Mouse (Mus musculus) midbrain, embryonic 14.5 days (tissue): Measurements from ENCODE around the gene Ms4a8a. TPM values are rescaled to one million over a fixed set of nuclear protein-coding genes. Genes with fewer than 3 reads are reported as not detected.

Source experiments
- ATAC-seq: fragments of 200-750 bp; cut with Nextera tagmentation; 2 replicates; pipeline ENCODE4 v1.8.0; 2017; ENCODE audit warnings: moderate number of reproducible peaks, moderate library complexity; ENCODE audit not compliant: low FRiP score, low TSS enrichment
- DNase-seq: peaks from one replicate; pipeline ENCODE4 v3.0.0-alpha.2; 2015
- H3K27ac ChIP-seq: fragments of 300-500 bp; sonication (generic); replicated peaks from 2 replicates; pipeline ENCODE4 v1.5.1; 2014; ENCODE audit warnings: mild to moderate bottlenecking, low read depth, low read length, moderate library complexity
- H3K27me3 ChIP-seq: fragments of 300-500 bp; sonication (generic); 2 replicates; pipeline ENCODE4 v1.6.1; 2014; ENCODE audit warnings: low read length, control low read depth, mixed read lengths; ENCODE audit not compliant: control insufficient read depth, insufficient read depth
- H3K36me3 ChIP-seq: fragments of 300-500 bp; sonication (generic); 2 replicates; pipeline ENCODE4 v1.6.1; 2014; ENCODE audit warnings: low read length, control low read depth; ENCODE audit not compliant: control insufficient read depth, insufficient read depth
- H3K4me1 ChIP-seq: fragments of 300-500 bp; sonication (generic); 2 replicates; pipeline ENCODE4 v1.6.1; 2014; ENCODE audit warnings: mild to moderate bottlenecking, antibody characterized with exemption, low read length, control low read depth; ENCODE audit not compliant: control insufficient read depth, insufficient read depth
- H3K4me2 ChIP-seq: fragments of 300-500 bp; sonication (generic); 2 replicates; pipeline ENCODE4 v1.6.1; 2014; ENCODE audit warnings: mild to moderate bottlenecking, low read length, moderate library complexity
- H3K4me3 ChIP-seq: fragments of 300-500 bp; sonication (generic); replicated peaks from 2 replicates; pipeline ENCODE4 v1.5.1; 2014; ENCODE audit warnings: low read depth, low read length
- H3K9ac ChIP-seq: fragments of 300-500 bp; sonication (generic); replicated peaks from 2 replicates; pipeline ENCODE4 v1.6.1; 2014; ENCODE audit warnings: mild to moderate bottlenecking, low read length, moderate library complexity
- H3K9me3 ChIP-seq: fragments of 300-500 bp; sonication (generic); 2 replicates; pipeline ENCODE4 v1.6.1; 2016; ENCODE audit warnings: low read length, control low read depth, mixed read lengths; ENCODE audit not compliant: control insufficient read depth
- WGBS: fragments of 180-500 bp; shearing (Covaris S2); extraction: QIAGEN DNeasy Blood & Tissue Kit; methylation state at CpG from one replicate; pipeline ENCODE4 v1.1.7; 2014; 5-methylcytosine and 5-hydroxymethylcytosine counted together
- polyA plus RNA-seq: library from polyadenylated mRNA; unstranded; fragments of >200 nt; fragmentation: Nextera tagmentation; extraction: Ambion mirVana; gene quantifications from 2 replicates; pipeline ENCODE4 v1.2.1, GENCODE M21; 2014

Gene Ms4a8a
- polyA plus RNA-seq, 1 experiment from 2014 or later = not detected

DNA sequence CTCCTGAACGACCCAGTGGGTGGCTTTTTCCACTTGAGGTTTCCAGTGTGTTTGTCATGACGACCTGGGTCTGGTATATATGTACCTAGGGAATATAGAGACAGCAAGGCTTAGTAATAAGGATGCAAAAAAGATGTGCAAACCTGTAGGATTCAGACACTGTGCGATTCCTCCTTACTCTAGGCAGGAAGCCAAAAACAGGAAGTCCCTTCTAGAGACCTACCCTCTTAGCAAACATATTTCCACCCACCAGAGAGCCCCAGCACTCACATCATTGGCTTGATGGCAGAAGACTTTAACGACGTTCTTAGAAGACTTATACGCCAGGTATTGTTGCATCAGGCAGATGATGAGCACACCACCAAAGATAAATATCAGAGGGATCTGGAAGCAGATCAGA is 32.9 kb downstream of the Ms4a8a start:
- no peaks in the 10 kb centered on the region for H3K36me3 ChIP-seq
- ATAC-seq (no peak), DNase-seq (no peak)
- 80% methylated on average over 6 of the region's 6 CpGs for WGBS
- H3K9ac ChIP-seq = no peak overlapping the region
- no peaks in the 10 kb centered on the region; the same call in 1 of the 2 replicates for H3K27me3 ChIP-seq
- no peak overlapping the region for H3K4me2 ChIP-seq
- no peaks in the 10 kb centered on the region for H3K4me1 ChIP-seq
- no peak overlapping the region for H3K4me3 ChIP-seq
- no peaks in the 10 kb centered on the region for H3K9me3 ChIP-seq
- no peak overlapping the region for H3K27ac ChIP-seq

GRCm38 (mm10) chr19:11044996-11045711 is 35.7 kb downstream of the Ms4a8a start:
- H3K27me3 ChIP-seq = no peaks in the 10 kb centered on the region; the same call in 1 of the 2 replicates
- H3K27ac ChIP-seq = no peak overlapping the region
- DNase-seq (peak; percentile 78), ATAC-seq (peak; percentile 94)
- H3K4me2 ChIP-seq = peak overlapping the region; percentile 63
- H3K9ac ChIP-seq = peak overlapping the region; percentile 37; the same call in 1 of the 2 replicates
- 5% methylated on average over 38 of the region's 40 CpGs for WGBS
- H3K4me3 ChIP-seq = peak overlapping the region; percentile 31
- H3K4me1 ChIP-seq = no peaks in the 10 kb centered on the region
- no peaks in the 10 kb centered on the region for H3K36me3 ChIP-seq
- no peaks in the 10 kb centered on the region for H3K9me3 ChIP-seq

DNA sequence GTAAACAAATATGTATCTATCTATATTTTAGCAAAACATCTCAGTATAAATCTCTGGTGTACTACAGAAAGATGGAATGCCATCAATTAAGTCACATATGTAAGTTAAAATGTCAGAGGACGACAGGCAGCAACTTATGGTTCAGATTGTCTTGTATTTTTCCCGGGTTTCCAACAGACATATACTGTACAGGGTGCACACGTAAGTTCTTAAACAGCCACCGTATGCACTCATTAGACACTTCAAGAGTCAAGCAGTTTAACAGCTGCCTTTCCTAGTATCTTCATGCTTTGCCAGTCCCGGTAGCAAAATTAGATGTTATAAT is 36.3 kb downstream of the Ms4a8a start:
- Histone ChIP-seq H3K27ac (no peak overlapping the region), H3K4me3 (peak overlapping the region; percentile 31), H3K9ac (peak overlapping the region; percentile 37; the same call in 1 of the 2 replicates), H3K4me1 (no peaks in the 10 kb centered on the region), H3K36me3 (no peaks in the 10 kb centered on the region), H3K4me2 (peak overlapping the region; percentile 63), H3K9me3 (no peaks in the 10 kb centered on the region), H3K27me3 (no peaks in the 10 kb centered on the region; the same call in 1 of the 2 replicates)
- 28% methylated on average over 5 of the region's 5 CpGs for WGBS
- DNase-seq = no peak
- ATAC-seq = peak; percentile 62

- Histone ChIP-seq H3K9ac (no peak overlapping the region), H3K27me3 (no peaks in the 10 kb centered on the region), H3K36me3 (no peaks in the 10 kb centered on the region), H3K4me3 (no peak overlapping the region), H3K9me3 (no peaks in the 10 kb centered on the region), H3K4me1 (no peaks in the 10 kb centered on the region), H3K4me2 (no peak overlapping the region), H3K27ac (no peak overlapping the region)
- ATAC-seq (no peak), DNase-seq (no peak)
Observed at GRCm38 (mm10) chr19:11037570-11037969, 43.3 kb downstream of the Ms4a8a start.

GRCm38 (mm10) chr19:11022382-11022781 is 58.5 kb downstream of the Ms4a8a start:
- no peak overlapping the region for H3K9ac ChIP-seq
- ATAC-seq = no peak
- no peaks in the 10 kb centered on the region for H3K36me3 ChIP-seq
- H3K4me2 ChIP-seq = no peak overlapping the region
- no peak overlapping the region for H3K4me3 ChIP-seq
- DNase-seq = no peak
- H3K27ac ChIP-seq = no peak overlapping the region
- no peaks in the 10 kb centered on the region for H3K27me3 ChIP-seq
- no peaks in the 10 kb centered on the region for H3K9me3 ChIP-seq
- no peaks in the 10 kb centered on the region for H3K4me1 ChIP-seq

DNA sequence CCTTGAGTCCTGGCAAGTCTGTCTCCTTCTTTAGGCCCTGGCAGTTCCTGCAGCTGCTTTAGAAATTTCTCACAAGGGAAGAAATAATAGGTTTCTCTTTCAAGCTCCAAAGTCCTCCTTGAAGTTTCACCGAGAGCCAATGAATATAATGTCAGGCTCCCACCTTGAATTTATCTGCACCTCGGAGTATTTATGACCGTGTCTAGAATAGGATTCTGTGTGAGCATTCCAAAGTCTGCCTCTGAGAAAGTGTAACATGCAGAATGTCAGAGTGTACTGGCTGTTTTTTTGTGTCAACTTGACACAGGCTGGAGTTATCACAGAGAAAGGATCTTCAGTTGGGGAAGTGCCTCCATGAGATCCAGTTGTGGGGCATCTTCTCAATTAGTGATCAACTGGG is 63.0 kb downstream of the Ms4a8a start, which contains the start of gene Ms4a18:
Gene Ms4a18, minus strand, starts transcription at position 141 of the 400 bp plus-strand sequence.
- H3K27ac ChIP-seq = no peak within 1 kb of the TSS
- H3K4me1 ChIP-seq = no peaks in the 10 kb centered on the region
- no peak within 1 kb of the TSS for H3K9ac ChIP-seq
- H3K36me3 ChIP-seq = no peaks in the 10 kb centered on the region
- WGBS = 89% methylated on average over 3 of the region's 3 CpGs
- H3K27me3 ChIP-seq = no peaks in the 10 kb centered on the region
- ATAC-seq (no peak), DNase-seq (no peak)
- no peaks in the 10 kb centered on the region for H3K9me3 ChIP-seq
- no peak within 1 kb of the TSS for H3K4me3 ChIP-seq
- H3K4me2 ChIP-seq = no peak within 1 kb of the TSS

Other genes starting within 250 kb of the Ms4a8a start
- 0.20 and 0.54 TPM in 2 replicates for gene Slc15a3, start 241.4 kb downstream of the Ms4a8a start, polyA plus RNA-seq
- gene Tmem132a, start 211.2 kb downstream of the Ms4a8a start, polyA plus RNA-seq = 183 and 191 TPM in 2 replicates
- gene Tmem109, start 199.1 kb downstream of the Ms4a8a start, polyA plus RNA-seq = 35.8 and 41.2 TPM in 2 replicates
- gene Prpf19, start 185.9 kb downstream of the Ms4a8a start, polyA plus RNA-seq = 39.2 and 69.0 TPM in 2 replicates
- 0.33 and 0.38 TPM in 2 replicates for gene Zp1, start 160.5 kb downstream of the Ms4a8a start, polyA plus RNA-seq
- gene Ptgdr2, start 143.9 kb downstream of the Ms4a8a start, polyA plus RNA-seq = 0.16 and 0.18 TPM in 2 replicates
- 10.7 and 12.5 TPM in 2 replicates for gene Ccdc86, start 131.8 kb downstream of the Ms4a8a start, polyA plus RNA-seq
- not detected in 2 replicates for gene Ms4a10, start 106.4 kb downstream of the Ms4a8a start, polyA plus RNA-seq
- gene Ms4a15, start 87.9 kb downstream of the Ms4a8a start, polyA plus RNA-seq = not detected in 2 replicates
- gene Ms4a18, start 63.1 kb downstream of the Ms4a8a start, polyA plus RNA-seq = not detected in 2 replicates
- not detected in 2 replicates for gene 1700017D01Rik, start 49.8 kb upstream of the Ms4a8a start, polyA plus RNA-seq
- not detected in 2 replicates for gene 1700025F22Rik, start 84.2 kb upstream of the Ms4a8a start, polyA plus RNA-seq
- gene Ms4a13, start 115.6 kb upstream of the Ms4a8a start, polyA plus RNA-seq = not detected in 2 replicates
- gene Ms4a12, start 151.3 kb upstream of the Ms4a8a start, polyA plus RNA-seq = not detected in 2 replicates
- not detected in 2 replicates for gene Ms4a1, start 185.1 kb upstream of the Ms4a8a start, polyA plus RNA-seq
- not detected in 2 replicates for gene Ms4a5, start 202.8 kb upstream of the Ms4a8a start, polyA plus RNA-seq
- not detected in 2 replicates for gene Ms4a14, start 233.4 kb upstream of the Ms4a8a start, polyA plus RNA-seq